Mouse (Mus musculus) frontal cortex, postnatal 10 days (tissue): ENCODE measurements at regions not wholly inside any gene's neighbourhood (a gene's known extent, or its start where the extent isn't known, plus 50 kb on each side); places are given as distances from the start of the nearest gene placed in this dataset.

ENCODE experiments used
- DNase-seq, 2 experiments: peaks; one replicate each; pipeline ENCODE4 v3.0.0; 2022; ENCODE audit warnings: low spot score in 2 of 2, mixed read lengths in 1 of 2

GRCm38 (mm10) chr15:96773656-96774055 lies 74.1 kb upstream of the Slc38a2 start:
- no peak for DNase-seq

DNA sequence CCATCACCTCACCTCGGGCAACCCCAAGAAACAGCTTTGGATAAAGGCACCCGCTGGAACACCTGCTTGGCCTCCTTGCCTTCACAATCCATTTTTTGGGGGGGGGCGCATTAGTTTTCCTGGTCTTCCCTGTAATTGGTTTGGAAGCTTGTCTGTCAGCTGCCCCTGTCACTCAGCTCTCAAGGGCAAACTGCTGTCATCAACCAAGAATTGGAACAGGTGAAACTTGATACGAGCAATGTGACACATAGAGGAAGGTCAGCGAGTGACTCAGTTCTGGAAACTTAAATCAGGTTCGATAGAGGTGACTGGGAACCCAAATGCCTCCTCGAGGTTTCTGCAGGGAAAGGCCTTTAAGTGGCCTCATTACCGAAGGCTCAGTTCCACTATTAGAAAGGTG lies 73.2 kb upstream of the Slc38a2 start:
- no peak for DNase-seq

DNA sequence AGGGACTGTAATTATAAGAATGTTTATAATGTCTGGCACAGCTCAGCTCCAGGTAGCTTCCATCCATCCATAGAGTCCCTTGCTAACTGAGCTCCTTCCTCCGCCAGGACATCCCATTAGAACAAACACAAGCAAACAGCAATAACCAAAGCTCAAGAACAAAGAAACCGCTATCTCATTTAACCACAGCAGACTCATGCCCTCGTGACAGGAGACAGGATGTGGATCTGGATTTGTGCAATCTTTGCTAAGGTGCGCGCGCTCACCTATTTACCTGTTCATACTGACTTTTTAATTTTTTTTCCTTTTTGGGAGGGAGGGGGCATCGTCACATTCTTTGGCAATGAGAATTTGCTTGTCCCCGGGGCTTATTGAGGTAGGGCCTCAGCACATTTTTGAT lies 71.3 kb upstream of the Slc38a2 start:
- DNase-seq: no peak

- DNase-seq: no peak
These were observed 70.8 kb upstream of the Slc38a2 start for GRCm38 (mm10) chr15:96770299-96770698.

GRCm38 (mm10) chr15:96769751-96770150 lies 70.2 kb upstream of the Slc38a2 start:
- DNase-seq: no peak

- DNase-seq: peak in 1 of 2 experiments; percentile 24
These were observed 68.9 kb upstream of the Slc38a2 start for GRCm38 (mm10) chr15:96768301-96768993.

GRCm38 (mm10) chr15:96767188-96767587 lies 67.7 kb upstream of the Slc38a2 start:
- no peak for DNase-seq

DNA sequence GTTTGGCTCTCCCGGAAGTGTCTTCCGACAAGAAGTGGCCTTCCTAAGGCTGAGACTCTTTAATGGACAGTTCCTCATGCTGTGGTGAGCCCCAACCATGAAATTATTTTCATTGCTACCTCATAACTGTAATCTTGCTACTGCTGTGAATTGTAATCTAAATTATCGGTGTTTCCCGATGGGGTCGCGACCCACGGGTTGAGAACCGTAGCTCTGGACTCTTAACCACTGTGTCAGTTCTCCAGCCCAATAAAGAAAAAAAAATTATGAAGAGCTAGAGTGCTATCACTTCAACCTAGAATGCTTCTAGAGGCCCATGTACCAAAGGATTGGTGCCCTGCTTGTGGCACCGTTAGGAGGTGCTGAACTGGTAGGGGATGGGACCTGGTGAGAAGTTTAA lies 66.7 kb upstream of the Slc38a2 start:
- no peak for DNase-seq

- no peak for DNase-seq
These were observed 64.1 kb upstream of the Slc38a2 start for GRCm38 (mm10) chr15:96763611-96764010.

DNA sequence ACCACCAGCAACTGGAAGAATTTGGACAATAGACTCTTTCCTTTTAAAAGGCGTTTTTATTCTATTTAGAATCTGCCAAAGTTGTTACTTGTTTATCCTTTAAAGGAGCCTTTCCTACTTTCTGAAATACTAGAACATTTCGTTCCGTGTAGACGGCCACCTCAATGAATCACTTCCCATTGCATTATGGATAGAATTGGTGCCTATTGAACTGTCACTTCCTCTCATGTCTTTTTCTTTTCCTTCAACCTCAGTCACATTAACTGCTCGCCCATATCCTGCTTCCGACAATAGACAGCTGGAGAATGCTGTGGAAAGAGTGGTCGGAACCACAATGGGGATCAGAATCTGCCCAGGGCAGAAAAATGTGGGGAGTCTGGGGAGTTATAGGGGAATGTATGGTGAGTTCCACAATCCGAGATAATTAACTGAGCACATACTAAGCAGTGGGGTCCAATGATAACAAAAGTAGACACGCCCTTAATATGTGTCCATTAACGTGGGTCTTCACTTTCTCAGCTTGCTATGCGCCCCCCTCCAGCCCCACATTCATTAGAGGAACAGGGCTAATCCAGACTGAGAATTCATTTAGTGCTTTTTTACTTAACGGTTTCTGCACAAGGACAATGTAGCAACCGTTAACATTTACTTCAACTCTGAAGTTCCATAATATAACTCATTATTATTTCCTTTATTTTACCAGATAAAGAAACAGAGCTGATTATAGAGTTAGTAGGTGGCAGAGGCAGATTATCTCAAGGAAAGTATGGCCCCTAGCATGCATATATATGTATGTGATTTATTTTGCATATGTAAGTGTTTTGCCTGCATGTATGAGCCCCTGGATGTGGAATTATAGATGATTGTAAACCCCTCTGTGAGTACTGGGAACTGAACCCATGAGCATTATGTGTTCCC lies 59.8 kb upstream of the Slc38a2 start:
- no peak for DNase-seq

DNA sequence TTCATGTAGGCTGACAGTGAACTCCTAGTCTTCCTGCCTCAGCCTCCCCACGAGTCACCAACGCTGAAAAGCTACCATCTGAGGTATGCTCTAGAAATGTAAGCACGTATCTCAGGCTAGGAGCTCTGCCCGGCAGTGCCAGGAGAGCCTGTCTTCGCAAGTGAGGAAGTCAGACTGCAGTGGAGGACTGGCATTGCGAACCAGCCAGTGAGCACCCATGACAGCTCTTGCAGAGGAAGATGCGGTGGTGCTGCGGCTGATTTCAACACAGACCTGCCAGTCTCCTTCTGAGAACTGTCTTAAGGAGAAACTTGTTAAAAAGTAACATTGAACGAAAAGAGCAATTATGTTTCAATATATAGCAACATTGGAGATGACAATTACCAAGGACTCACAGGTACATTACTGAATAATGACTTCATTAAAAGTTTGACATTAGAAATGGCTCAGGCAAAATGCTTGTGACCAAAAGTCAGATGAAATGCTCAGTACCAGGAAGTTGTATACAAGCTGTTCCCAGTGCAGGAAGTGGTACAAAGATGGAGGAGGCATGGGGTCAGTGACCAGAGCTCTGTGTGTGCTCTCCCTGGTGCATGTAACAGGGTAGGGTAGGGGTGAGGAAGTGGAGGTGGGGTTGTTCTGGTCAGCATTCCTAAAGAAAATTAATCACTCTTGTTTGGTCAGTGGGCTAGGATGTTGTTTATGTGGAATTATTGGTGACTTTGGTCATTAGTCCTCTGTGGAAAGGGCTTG lies 58.1 kb upstream of the Slc38a2 start:
- no peak for DNase-seq

DNA sequence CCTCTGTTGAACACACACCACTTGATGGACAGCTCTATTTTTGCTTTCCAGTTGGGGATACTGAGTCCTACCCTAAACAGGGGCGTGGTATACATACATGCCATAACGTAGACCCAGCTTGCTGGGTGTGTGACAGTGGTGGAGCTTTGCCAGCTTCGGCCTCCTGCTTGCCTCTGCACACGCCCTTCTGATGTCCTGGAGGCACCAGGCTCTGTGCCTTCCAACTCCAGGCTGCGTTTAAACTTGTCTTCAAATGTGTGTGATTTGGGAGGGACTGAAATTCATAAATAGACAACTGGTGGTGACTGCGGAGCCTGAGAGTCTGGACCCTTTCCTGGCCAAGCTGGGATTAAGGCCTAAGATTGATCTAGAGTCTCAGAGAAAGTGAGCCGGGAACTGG lies 56.9 kb upstream of the Slc38a2 start:
- DNase-seq: no peak

- DNase-seq: no peak
These were observed 56.4 kb upstream of the Slc38a2 start for GRCm38 (mm10) chr15:96755951-96756350.

- DNase-seq: no peak
These were observed 55.9 kb upstream of the Slc38a2 start for GRCm38 (mm10) chr15:96755322-96755942.

DNA sequence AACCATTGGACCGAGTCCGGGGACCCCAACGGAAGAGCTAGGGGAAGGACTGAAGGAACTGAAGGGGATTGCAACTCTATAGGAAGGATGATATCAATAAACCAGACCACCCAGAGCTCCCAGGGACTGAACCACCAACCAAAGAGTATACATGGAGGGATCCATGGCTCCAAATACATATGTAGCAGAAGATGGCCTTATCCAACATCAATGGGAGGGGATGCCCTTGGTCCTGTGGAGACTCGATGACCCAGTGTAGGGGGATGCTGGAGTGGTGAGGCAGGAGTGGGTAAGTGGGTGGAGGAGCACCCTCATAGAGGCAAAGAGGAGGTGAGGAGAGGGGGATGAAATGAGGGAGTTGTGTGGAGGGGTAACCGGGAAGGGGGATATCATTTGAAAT lies 54.5 kb upstream of the Slc38a2 start:
- DNase-seq: no peak

DNA sequence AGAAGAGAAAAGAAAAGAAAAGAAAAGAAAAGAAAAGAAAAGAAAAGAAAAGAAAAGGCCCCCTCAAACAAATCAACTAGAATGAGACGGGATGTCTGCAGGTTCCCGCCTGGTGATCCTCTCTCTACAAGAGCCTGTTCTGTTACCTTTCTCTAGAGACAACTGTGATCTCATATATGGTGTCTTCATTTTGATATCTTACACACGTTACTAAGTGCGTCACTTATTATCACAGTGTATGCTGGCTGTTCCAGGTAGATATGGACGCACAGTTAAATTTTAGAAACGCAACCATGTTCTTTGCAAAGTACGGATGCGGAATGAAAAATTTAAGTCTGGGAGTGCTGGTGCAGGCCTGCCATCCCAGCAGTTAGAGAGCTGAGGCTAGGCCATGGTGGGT lies 53.2 kb upstream of the Slc38a2 start:
- no peak for DNase-seq

DNA sequence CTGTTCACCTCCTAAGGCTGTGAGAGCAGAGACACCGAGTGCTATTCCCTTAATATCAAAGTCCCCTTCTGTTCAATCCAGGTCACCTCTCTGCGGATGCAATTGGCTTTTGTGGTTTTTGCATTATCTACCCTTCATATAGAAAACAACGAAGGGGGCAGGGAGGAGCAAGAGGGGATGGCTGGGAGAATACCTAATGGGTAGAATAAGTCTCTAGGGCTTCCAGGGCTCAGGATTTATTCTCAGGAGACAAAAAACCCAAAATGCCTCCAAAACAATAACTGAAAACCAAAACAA lies 52.5 kb upstream of the Slc38a2 start:
- no peak for DNase-seq

DNA sequence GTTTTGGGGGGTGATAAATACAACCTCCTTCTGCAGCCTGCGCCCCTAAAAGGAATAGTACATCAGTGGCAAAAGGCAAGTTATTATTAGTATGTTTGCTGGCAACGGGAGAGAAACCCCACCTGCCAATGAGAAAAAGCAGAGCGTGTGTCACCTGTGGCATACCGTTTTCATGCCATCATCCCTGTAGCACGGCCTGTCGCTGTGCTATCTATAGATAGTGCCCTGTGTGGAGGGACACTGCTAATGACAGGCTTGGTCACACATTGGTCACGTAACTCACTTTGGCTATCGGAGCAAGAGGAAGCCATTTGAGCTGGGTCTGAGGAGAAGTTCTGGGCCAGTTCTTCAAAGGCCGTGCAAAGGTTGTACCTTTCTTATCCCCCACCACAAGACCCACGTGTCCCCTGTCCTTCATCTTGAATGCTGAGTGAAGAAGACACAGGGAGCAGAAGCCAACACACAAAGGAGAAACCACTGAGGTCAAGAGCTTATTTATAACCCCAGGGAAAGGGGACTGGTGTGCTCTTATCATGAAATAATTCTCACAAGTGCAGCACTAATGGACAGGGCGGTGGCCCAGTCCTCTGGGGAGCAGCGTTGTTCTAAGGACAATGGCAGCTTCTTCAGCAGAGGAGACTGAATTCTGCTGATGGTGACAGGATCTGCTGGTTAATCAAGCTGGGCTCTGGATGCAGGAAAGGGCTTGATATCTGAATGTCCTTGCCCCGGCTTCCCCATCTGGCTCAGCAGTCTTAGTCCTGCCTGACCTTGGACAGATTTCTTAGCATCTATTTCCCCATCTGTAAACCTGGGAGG lies 51.9 kb upstream of the Slc38a2 start:
- no peak for DNase-seq

DNA sequence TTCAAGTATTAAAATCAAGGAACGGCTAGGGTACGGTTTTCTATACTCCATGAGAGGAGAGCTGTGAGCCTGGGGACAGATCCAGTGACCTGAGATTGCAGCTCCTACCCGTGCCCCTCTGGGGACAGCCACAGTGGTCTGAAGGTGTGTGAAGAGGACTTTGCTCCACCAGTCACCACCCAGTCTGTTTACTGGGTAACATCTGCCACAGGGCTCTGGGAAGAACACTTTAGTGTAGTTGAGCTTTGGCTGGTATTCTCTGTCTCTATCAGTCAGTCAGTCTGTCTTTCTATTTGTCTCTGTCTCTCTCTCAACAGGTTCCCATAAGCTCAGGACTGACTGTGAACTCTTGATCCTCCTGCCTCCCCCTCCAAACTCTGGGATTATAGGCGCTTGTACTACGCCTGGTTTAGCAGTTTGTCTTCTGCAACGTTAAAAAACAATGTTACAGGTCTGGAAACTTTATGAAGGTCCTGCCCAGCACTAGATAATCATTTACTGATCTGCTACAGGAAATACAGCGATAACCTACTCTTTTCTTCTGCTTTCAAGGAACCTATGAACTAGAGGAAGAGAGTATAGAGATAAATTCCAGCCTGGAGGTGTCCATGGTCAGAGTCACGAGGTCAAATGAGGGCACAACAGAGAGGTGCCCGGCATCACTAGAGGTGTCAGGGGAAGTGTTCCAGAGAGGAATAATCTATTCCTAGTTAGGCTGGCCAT lies 50.2 kb upstream of the Slc38a2 start:
- no peak for DNase-seq
